Mouse (Mus musculus): ENCODE measurements around the gene Fig4. TPM values are rescaled to one million over a fixed set of nuclear protein-coding genes. Genes with fewer than 3 reads are reported as not detected.

The Fig4 gene
- total RNA-seq, 1 experiment = 24.6 TPM

- no peaks in the 10 kb centered on the region for H3K36me3 ChIP-seq (ENCODE audit: control insufficient read depth, insufficient read depth, low read length, poor library complexity, severe bottlenecking)
- in situ Hi-C loops (cut with MboI; ENCODE audit: low sequenced_read_pairs in 2 of 2, unreplicated experiment in 2 of 2) = loop anchor here in 1 of 2 experiments (10.0 kb wide), 1 partner anchor 290 kb away; no protein-coding TSS in a partner anchor
- no peak overlapping the region for H3K27ac ChIP-seq (ENCODE audit: insufficient read depth, low read depth, low read length, poor library complexity, severe bottlenecking)
- H3K4me1 ChIP-seq (ENCODE audit: control insufficient read depth in 2 of 2, insufficient read depth in 2 of 2, low read length in 2 of 2, poor library complexity in 1 of 2) = peaks cover 2 to 3% of the 10 kb centered on the region in 2 experiments; a peak in 2 of 4 replicates
- no peaks in the 10 kb centered on the region for H3K9me3 ChIP-seq (ENCODE audit: control insufficient read depth, insufficient read depth, low read depth, low read length)
- TF ChIP-seq ZNF384 (IDR thresholded peaks at IDR 0.05; ENCODE audit: low read depth, low read length) (no peak), ZC3H11A (IDR thresholded peaks at IDR 0.05; ENCODE audit: borderline replicate concordance, low read depth, low read length) (no peak), CHD2 (IDR thresholded peaks at IDR 0.05; ENCODE audit: low read depth, low read length) (no peak), MAFK (IDR thresholded peaks at IDR 0.05; ENCODE audit: insufficient read depth, low read depth, low read length) (no peak), HCFC1 (IDR thresholded peaks at IDR 0.05; ENCODE audit: borderline replicate concordance, insufficient read depth, low read length) (no peak)
- no peak for DNase-seq (ENCODE audit: low read depth, low spot score)
- no peak overlapping the region for H3K9ac ChIP-seq (ENCODE audit: insufficient read depth, low read depth, low read length, poor library complexity, severe bottlenecking)
- H3K4me3 ChIP-seq (ENCODE audit: insufficient read depth in 1 of 2, low read depth in 1 of 2, low read length in 2 of 2, poor library complexity in 1 of 2, severe bottlenecking in 1 of 2) = no peak overlapping the region
These were observed 7.9 kb downstream of the Fig4 start for GRCm38 (mm10) chr10:41295145-41295544.

- H3K9ac ChIP-seq (ENCODE audit: insufficient read depth, low read depth, low read length, poor library complexity, severe bottlenecking) = no peak overlapping the region
- no peak overlapping the region for H3K4me3 ChIP-seq (ENCODE audit: insufficient read depth in 1 of 2, low read depth in 1 of 2, low read length in 2 of 2, poor library complexity in 1 of 2, severe bottlenecking in 1 of 2)
- in situ Hi-C loops (cut with MboI; ENCODE audit: low sequenced_read_pairs in 2 of 2, unreplicated experiment in 2 of 2) = loop anchor here in 1 of 2 experiments (10.0 kb wide), 1 partner anchor 290 kb away; no protein-coding TSS in a partner anchor
These were observed 8.3 kb downstream of the Fig4 start for GRCm38 (mm10) chr10:41294734-41295133.

GRCm38 (mm10) chr10:41293019-41293418 is 10.0 kb downstream of the Fig4 start:
- Histone ChIP-seq H3K36me3 (ENCODE audit: control insufficient read depth, insufficient read depth, low read length, poor library complexity, severe bottlenecking) (no peaks in the 10 kb centered on the region), H3K9ac (ENCODE audit: insufficient read depth, low read depth, low read length, poor library complexity, severe bottlenecking) (no peak overlapping the region), H3K4me1 (ENCODE audit: control insufficient read depth in 2 of 2, insufficient read depth in 2 of 2, low read length in 2 of 2, poor library complexity in 1 of 2) (peaks cover 0 to 2% of the 10 kb centered on the region in 2 experiments; a peak in 1 of 4 replicates), H3K9me3 (ENCODE audit: control insufficient read depth, insufficient read depth, low read depth, low read length) (no peaks in the 10 kb centered on the region), H3K27ac (ENCODE audit: insufficient read depth, low read depth, low read length, poor library complexity, severe bottlenecking) (no peak overlapping the region), H3K4me3 (ENCODE audit: insufficient read depth in 1 of 2, low read depth in 1 of 2, low read length in 2 of 2, poor library complexity in 1 of 2, severe bottlenecking in 1 of 2) (no peak overlapping the region)
- no peak for TF ChIP-seq ZNF384 (IDR thresholded peaks at IDR 0.05; ENCODE audit: low read depth, low read length)
- no peak for TF ChIP-seq CHD2 (IDR thresholded peaks at IDR 0.05; ENCODE audit: low read depth, low read length)
- no peak for TF ChIP-seq HCFC1 (IDR thresholded peaks at IDR 0.05; ENCODE audit: borderline replicate concordance, insufficient read depth, low read length)
- no peak for TF ChIP-seq ZC3H11A (IDR thresholded peaks at IDR 0.05; ENCODE audit: borderline replicate concordance, low read depth, low read length)
- TF ChIP-seq MAFK (IDR thresholded peaks at IDR 0.05; ENCODE audit: insufficient read depth, low read depth, low read length) = no peak
- in situ Hi-C loops (cut with MboI; ENCODE audit: low sequenced_read_pairs in 2 of 2, unreplicated experiment in 2 of 2) = loop anchor here in 1 of 2 experiments (10.0 kb wide), 1 partner anchor 288 kb away; no protein-coding TSS in a partner anchor
- no peak for DNase-seq (ENCODE audit: low read depth, low spot score)

More at GRCm38 (mm10) chr10:41294734-41295133, 8.3 kb downstream of the Fig4 start:
- Histone ChIP-seq H3K4me1 (ENCODE audit: control insufficient read depth in 2 of 2, insufficient read depth in 2 of 2, low read length in 2 of 2, poor library complexity in 1 of 2) (peaks cover 0 to 2% of the 10 kb centered on the region in 2 experiments; a peak in 2 of 4 replicates), H3K9me3 (ENCODE audit: control insufficient read depth, insufficient read depth, low read depth, low read length) (no peaks in the 10 kb centered on the region), H3K27ac (ENCODE audit: insufficient read depth, low read depth, low read length, poor library complexity, severe bottlenecking) (no peak overlapping the region), H3K36me3 (ENCODE audit: control insufficient read depth, insufficient read depth, low read length, poor library complexity, severe bottlenecking) (no peaks in the 10 kb centered on the region)
- no peak for DNase-seq (ENCODE audit: low read depth, low spot score)
- TF ChIP-seq HCFC1 (IDR thresholded peaks at IDR 0.05; ENCODE audit: borderline replicate concordance, insufficient read depth, low read length) = no peak
- no peak for TF ChIP-seq MAFK (IDR thresholded peaks at IDR 0.05; ENCODE audit: insufficient read depth, low read depth, low read length)
- no peak for TF ChIP-seq ZC3H11A (IDR thresholded peaks at IDR 0.05; ENCODE audit: borderline replicate concordance, low read depth, low read length)
- TF ChIP-seq CHD2 (IDR thresholded peaks at IDR 0.05; ENCODE audit: low read depth, low read length) = no peak
- no peak for TF ChIP-seq ZNF384 (IDR thresholded peaks at IDR 0.05; ENCODE audit: low read depth, low read length)

GRCm38 (mm10) chr10:41291021-41291420 is 12.0 kb downstream of the Fig4 start:
- H3K9ac ChIP-seq (ENCODE audit: insufficient read depth, low read depth, low read length, poor library complexity, severe bottlenecking) = no peak overlapping the region
- no peak for DNase-seq (ENCODE audit: low read depth, low spot score)
- TF ChIP-seq ZNF384 (IDR thresholded peaks at IDR 0.05; ENCODE audit: low read depth, low read length) (no peak), HCFC1 (IDR thresholded peaks at IDR 0.05; ENCODE audit: borderline replicate concordance, insufficient read depth, low read length) (no peak), MAFK (IDR thresholded peaks at IDR 0.05; ENCODE audit: insufficient read depth, low read depth, low read length) (no peak), ZC3H11A (IDR thresholded peaks at IDR 0.05; ENCODE audit: borderline replicate concordance, low read depth, low read length) (no peak), CHD2 (IDR thresholded peaks at IDR 0.05; ENCODE audit: low read depth, low read length) (no peak)
- in situ Hi-C loops (cut with MboI; ENCODE audit: low sequenced_read_pairs in 2 of 2, unreplicated experiment in 2 of 2) = loop anchor here in 1 of 2 experiments (10.0 kb wide), 1 partner anchor 286 kb away; no protein-coding TSS in a partner anchor
- H3K9me3 ChIP-seq (ENCODE audit: control insufficient read depth, insufficient read depth, low read depth, low read length) = no peaks in the 10 kb centered on the region
- peaks cover 0 to 2% of the 10 kb centered on the region in 2 experiments; a peak in 1 of 4 replicates for H3K4me1 ChIP-seq (ENCODE audit: control insufficient read depth in 2 of 2, insufficient read depth in 2 of 2, low read length in 2 of 2, poor library complexity in 1 of 2)
- H3K4me3 ChIP-seq (ENCODE audit: insufficient read depth in 1 of 2, low read depth in 1 of 2, low read length in 2 of 2, poor library complexity in 1 of 2, severe bottlenecking in 1 of 2) = no peak overlapping the region
- H3K36me3 ChIP-seq (ENCODE audit: control insufficient read depth, insufficient read depth, low read length, poor library complexity, severe bottlenecking) = no peaks in the 10 kb centered on the region
- H3K27ac ChIP-seq (ENCODE audit: insufficient read depth, low read depth, low read length, poor library complexity, severe bottlenecking) = no peak overlapping the region
